Mouse (Mus musculus): ENCODE measurements around the gene Pilra. TPM values are rescaled to one million over a fixed set of nuclear protein-coding genes. Genes with fewer than 3 reads are reported as not detected.
"Not testable (repeated sequence)": the region's sequence is repeated elsewhere in the genome, so short reads cannot be mapped to it uniquely, and the experiment has no call there.

Pilra gene
- total RNA-seq (2021) = 1 to 10 TPM in 1 of 2 experiments, under 1 TPM in 1; 0.71 to 1.2 TPM

GRCm38 (mm10) chr5:137835966-137836520, at the start of gene Pilra:
Gene Pilra, minus strand, starts transcription at chr5:137836281.
- intact Hi-C loops (cut with DNase I); DNase-seq (ENCODE audit: extremely low spot score in 1 of 2, low spot score in 2 of 2): not testable (repeated sequence)

- no peak for DNase-seq (ENCODE audit: extremely low spot score in 1 of 2, low spot score in 2 of 2)
- intact Hi-C loops (cut with DNase I) = loop anchor here (10.0 kb wide), 1 partner anchor 271 kb away; the partner anchor contains the start of gene Zfp113
These were observed 47.3 kb upstream of the Pilra start for GRCm38 (mm10) chr5:137883345-137883744.

- no peak for DNase-seq (ENCODE audit: extremely low spot score in 1 of 2, low spot score in 2 of 2)
- intact Hi-C loops (cut with DNase I) = loop anchor here (10.0 kb wide), 1 partner anchor 272 kb away; the partner anchor contains the start of gene Zfp113
These were observed 46.8 kb upstream of the Pilra start for GRCm38 (mm10) chr5:137882922-137883321.

- DNase-seq (ENCODE audit: extremely low spot score in 1 of 2, low spot score in 2 of 2) = peak in 1 of 2 experiments; percentile 42
- intact Hi-C loops (cut with DNase I) = loop anchor here (5.0 kb wide), 1 partner anchor 86 kb away; no protein-coding TSS in a partner anchor
These were observed 41.8 kb upstream of the Pilra start for GRCm38 (mm10) chr5:137877860-137878259.

- no peak for DNase-seq (ENCODE audit: extremely low spot score in 1 of 2, low spot score in 2 of 2)
- intact Hi-C loops (cut with DNase I) = loop anchor here (5.0 kb wide), 1 partner anchor 83 kb away; no protein-coding TSS in a partner anchor
These were observed 39.0 kb upstream of the Pilra start for GRCm38 (mm10) chr5:137875054-137875453.

GRCm38 (mm10) chr5:137872381-137872702, 36.3 kb upstream of the Pilra start:
- intact Hi-C loops (cut with DNase I) = not testable (repeated sequence)

GRCm38 (mm10) chr5:137871644-137872380, 35.7 kb upstream of the Pilra start, which contains the start of gene Pilrb2:
Gene Pilrb2, minus strand, starts transcription at chr5:137871815.
- DNase-seq (ENCODE audit: extremely low spot score in 1 of 2, low spot score in 2 of 2); intact Hi-C loops (cut with DNase I): not testable (repeated sequence)

More at GRCm38 (mm10) chr5:137872381-137872702, 36.3 kb upstream of the Pilra start:
- not testable (repeated sequence) for DNase-seq (ENCODE audit: extremely low spot score in 1 of 2, low spot score in 2 of 2)

- intact Hi-C loops (cut with DNase I) = not testable (repeated sequence)
These were observed 32.5 kb upstream of the Pilra start for GRCm38 (mm10) chr5:137868600-137868999.

GRCm38 (mm10) chr5:137864008-137864407, 27.9 kb upstream of the Pilra start:
- DNase-seq (ENCODE audit: extremely low spot score in 1 of 2, low spot score in 2 of 2); intact Hi-C loops (cut with DNase I): not testable (repeated sequence)

More at GRCm38 (mm10) chr5:137868600-137868999, 32.5 kb upstream of the Pilra start:
- not testable (repeated sequence) for DNase-seq (ENCODE audit: extremely low spot score in 1 of 2, low spot score in 2 of 2)

- DNase-seq (ENCODE audit: extremely low spot score in 1 of 2, low spot score in 2 of 2); intact Hi-C loops (cut with DNase I): not testable (repeated sequence)
These were observed 22.1 kb upstream of the Pilra start, which contains the start of gene Pilrb1 for GRCm38 (mm10) chr5:137857960-137858710. Gene Pilrb1, minus strand, starts transcription at chr5:137858106.

GRCm38 (mm10) chr5:137856870-137857269, 20.8 kb upstream of the Pilra start:
- intact Hi-C loops (cut with DNase I); DNase-seq (ENCODE audit: extremely low spot score in 1 of 2, low spot score in 2 of 2): not testable (repeated sequence)

- DNase-seq (ENCODE audit: extremely low spot score in 1 of 2, low spot score in 2 of 2); intact Hi-C loops (cut with DNase I): not testable (repeated sequence)
These were observed 18.8 kb upstream of the Pilra start for GRCm38 (mm10) chr5:137854907-137855306.

- intact Hi-C loops (cut with DNase I); DNase-seq (ENCODE audit: extremely low spot score in 1 of 2, low spot score in 2 of 2): not testable (repeated sequence)
These were observed 14.2 kb upstream of the Pilra start for GRCm38 (mm10) chr5:137850313-137850712.

GRCm38 (mm10) chr5:137837110-137837509, 1.0 kb upstream of the Pilra start:
- DNase-seq (ENCODE audit: extremely low spot score in 1 of 2, low spot score in 2 of 2); intact Hi-C loops (cut with DNase I): not testable (repeated sequence)

- intact Hi-C loops (cut with DNase I) = no loop called here
- no peak for DNase-seq (ENCODE audit: extremely low spot score in 1 of 2, low spot score in 2 of 2)
These were observed 530 bp upstream of the Pilra start for GRCm38 (mm10) chr5:137836611-137837010.

GRCm38 (mm10) chr5:137833500-137833899, 2.6 kb downstream of the Pilra start:
- intact Hi-C loops (cut with DNase I) = no loop called here
- no peak for DNase-seq (ENCODE audit: extremely low spot score in 1 of 2, low spot score in 2 of 2)

GRCm38 (mm10) chr5:137831506-137831905, 4.6 kb downstream of the Pilra start:
- intact Hi-C loops (cut with DNase I) = no loop called here
- no peak for DNase-seq (ENCODE audit: extremely low spot score in 1 of 2, low spot score in 2 of 2)

GRCm38 (mm10) chr5:137831106-137831505, 5.0 kb downstream of the Pilra start:
- intact Hi-C loops (cut with DNase I) = no loop called here
- no peak for DNase-seq (ENCODE audit: extremely low spot score in 1 of 2, low spot score in 2 of 2)

GRCm38 (mm10) chr5:137830238-137830637, 5.8 kb downstream of the Pilra start:
- intact Hi-C loops (cut with DNase I) = no loop called here
- peak in 1 of 2 experiments; percentile 16 for DNase-seq (ENCODE audit: extremely low spot score in 1 of 2, low spot score in 2 of 2)
